Mouse (Mus musculus) liver, embryonic 14.5 days (tissue): ENCODE measurements around the gene Klri2.

Experiments
- CTCF ChIP-seq: IDR thresholded peaks from 2 replicates; pipeline ENCODE4 v1.5.1; 2016; ENCODE audit warnings: antibody characterized with exemption, low read depth, control low read depth
- EP300 ChIP-seq: IDR thresholded peaks from 2 replicates; pipeline ENCODE4 v1.6.1; 2016; ENCODE audit warnings: antibody characterized with exemption, low read depth

DNA sequence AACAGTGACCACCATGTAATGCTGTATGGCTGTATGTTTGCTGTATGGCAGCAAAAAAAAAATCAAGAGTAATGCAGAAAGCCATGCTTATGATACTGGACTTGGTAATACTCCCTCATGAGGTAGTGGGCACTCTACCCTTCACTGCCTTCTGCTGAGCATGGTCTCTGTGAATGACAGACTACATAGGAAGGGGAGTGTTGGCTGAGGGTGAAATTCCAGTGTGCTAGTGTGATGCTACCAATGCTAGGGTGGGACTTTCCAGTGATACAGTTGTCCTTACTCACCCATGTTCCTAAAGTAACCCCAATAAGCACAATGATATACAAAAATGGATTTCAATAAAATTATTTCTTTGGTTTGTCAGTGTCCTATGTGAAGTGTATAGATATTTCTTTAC, 3.9 kb downstream of the Klri2 start:
- TF ChIP-seq CTCF (no peak), EP300 (no peak)
